Mouse (Mus musculus): Measurements from ENCODE around the gene Add3. TPM values are rescaled to one million over a fixed set of nuclear protein-coding genes. Genes with fewer than 3 reads are reported as not detected.

Add3 gene
- polyA plus RNA-seq, 1 experiment from 2014 or later, result 97.6 TPM

DNA sequence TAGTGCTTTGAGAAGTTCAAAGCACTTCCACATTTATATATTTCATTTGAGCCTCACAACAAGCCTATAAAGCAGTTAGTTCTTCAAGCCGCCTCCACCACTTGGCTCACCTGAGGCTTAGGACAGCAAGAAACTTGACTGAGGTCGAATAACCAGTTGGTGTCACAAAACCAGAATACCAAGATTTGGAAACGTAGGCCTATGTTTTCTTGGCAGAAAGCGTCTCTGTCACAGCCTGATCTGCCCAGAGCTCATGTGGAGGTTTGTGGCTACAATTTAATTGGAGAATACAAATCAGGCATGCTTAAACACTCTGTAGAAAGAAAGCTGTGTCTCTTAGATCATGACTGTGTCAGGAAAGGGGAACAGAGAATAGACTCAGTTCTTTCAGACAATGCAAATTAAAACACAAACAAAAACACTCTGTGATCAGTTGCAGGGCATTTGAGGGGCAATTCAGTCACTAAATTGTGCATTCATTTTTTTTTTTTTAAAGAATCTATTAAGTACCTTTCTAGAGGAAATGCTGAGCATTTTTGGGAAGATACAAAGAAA is 3.0 kb upstream of the Add3 start:
- H3K27me3 ChIP-seq, result no peaks in the 10 kb centered on the region
- ATAC-seq (ENCODE audit: low FRiP score, low read depth), result no peak
- no peaks in the 10 kb centered on the region for H3K9me3 ChIP-seq
- no peaks in the 10 kb centered on the region for H3K36me3 ChIP-seq
- 0 out of 2 replicates have a peak overlapping the region, but pooled peaks have one; percentile 11 for H3K27ac ChIP-seq
- no peak overlapping the region for H3K9ac ChIP-seq
- peaks cover 28% of the 10 kb centered on the region for H3K4me1 ChIP-seq
- H3K4me2 ChIP-seq (replicated peaks), result no peak overlapping the region
- H3K4me3 ChIP-seq, result no peak overlapping the region
- 37% methylated on average over 4 of the region's 4 CpGs for WGBS

DNA sequence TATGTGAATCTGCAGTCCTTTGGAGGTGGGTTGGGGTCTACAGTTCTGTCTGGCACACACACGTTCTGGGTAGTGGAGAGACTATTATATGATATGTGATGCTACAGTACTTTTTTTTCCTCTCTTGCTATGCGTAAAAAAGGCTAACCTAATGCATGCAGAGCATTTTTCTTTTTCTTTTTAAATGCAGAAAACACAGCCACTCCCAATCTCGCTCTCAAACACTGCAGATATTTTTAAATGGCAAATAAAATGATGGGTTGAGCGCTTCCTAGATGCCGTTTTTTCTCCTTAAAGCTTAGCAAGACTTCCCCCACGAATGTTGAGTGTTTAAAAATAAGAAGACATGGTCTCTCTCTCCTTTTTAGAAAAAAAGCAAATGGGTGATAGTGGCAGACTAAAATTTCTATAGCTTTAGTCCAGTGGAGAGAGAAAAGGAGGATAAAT is 584 bp downstream of the Add3 start:
- Histone ChIP-seq H3K36me3 (no peaks in the 10 kb centered on the region), H3K9ac (peak overlapping the region; percentile 75), H3K9me3 (no peaks in the 10 kb centered on the region), H3K27ac (peak overlapping the region; percentile 91; the same call in 1 of the 2 replicates), H3K4me1 (peaks cover 48% of the 10 kb centered on the region), H3K4me3 (peak overlapping the region; percentile 94), H3K4me2 (replicated peaks) (peak overlapping the region; percentile 78), H3K27me3 (no peaks in the 10 kb centered on the region)
- WGBS, result 9% methylated on average over 6 of the region's 6 CpGs
- ATAC-seq (ENCODE audit: low FRiP score, low read depth), result no peak

DNA sequence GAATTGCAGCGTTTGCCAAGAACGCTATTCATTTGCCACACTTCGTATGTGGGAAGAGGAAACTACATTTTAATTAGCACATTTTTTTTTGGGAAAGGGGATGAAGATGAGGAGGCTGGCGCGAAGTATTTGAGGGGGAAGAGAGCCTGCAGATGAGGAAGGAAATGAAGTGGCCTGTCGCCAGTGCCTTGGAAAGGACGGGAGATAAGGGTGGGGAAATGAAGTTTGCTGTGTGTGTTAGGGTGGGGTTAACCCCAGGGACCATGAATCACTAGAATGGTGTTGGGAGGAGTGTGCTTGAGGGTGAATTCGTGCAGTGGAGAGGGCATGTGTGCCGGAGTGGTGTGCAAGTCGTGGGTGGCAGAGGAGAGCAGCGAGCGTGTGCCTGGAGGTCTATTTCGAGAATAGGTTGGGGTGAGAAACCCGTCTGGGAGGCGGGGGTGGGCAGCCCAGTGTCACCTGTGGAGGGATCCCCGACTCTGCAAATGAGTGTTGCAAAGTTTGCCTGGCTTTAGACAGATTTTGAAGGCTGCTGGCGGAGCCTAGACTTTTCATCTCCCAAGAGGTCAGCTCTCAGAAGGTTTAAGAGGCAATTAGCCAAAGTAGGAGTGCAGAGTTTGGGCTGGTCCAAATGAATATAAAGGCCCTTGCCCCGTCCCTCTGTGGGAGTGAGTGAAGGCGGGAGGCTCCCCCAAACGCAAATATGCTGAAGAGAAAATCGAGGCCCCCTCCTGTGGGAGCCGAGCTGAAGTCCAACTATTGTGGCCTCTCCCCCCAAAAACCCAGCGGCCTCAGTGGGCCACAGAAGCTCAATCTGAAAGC is 1.2 kb downstream of the Add3 start:
- H3K27me3 ChIP-seq, result no peaks in the 10 kb centered on the region
- 2% methylated on average over 23 of the region's 23 CpGs for WGBS
- no peaks in the 10 kb centered on the region for H3K9me3 ChIP-seq
- peaks cover 46% of the 10 kb centered on the region for H3K4me1 ChIP-seq
- H3K4me3 ChIP-seq, result peak overlapping the region; percentile 94
- peak overlapping the region; percentile 78 for H3K4me2 ChIP-seq (replicated peaks)
- H3K36me3 ChIP-seq, result no peaks in the 10 kb centered on the region
- H3K27ac ChIP-seq, result peak overlapping the region; percentile 91
- ATAC-seq (ENCODE audit: low FRiP score, low read depth), result peak; percentile 0; the same call in 1 of the 2 replicates
- peak overlapping the region; percentile 75 for H3K9ac ChIP-seq

DNA sequence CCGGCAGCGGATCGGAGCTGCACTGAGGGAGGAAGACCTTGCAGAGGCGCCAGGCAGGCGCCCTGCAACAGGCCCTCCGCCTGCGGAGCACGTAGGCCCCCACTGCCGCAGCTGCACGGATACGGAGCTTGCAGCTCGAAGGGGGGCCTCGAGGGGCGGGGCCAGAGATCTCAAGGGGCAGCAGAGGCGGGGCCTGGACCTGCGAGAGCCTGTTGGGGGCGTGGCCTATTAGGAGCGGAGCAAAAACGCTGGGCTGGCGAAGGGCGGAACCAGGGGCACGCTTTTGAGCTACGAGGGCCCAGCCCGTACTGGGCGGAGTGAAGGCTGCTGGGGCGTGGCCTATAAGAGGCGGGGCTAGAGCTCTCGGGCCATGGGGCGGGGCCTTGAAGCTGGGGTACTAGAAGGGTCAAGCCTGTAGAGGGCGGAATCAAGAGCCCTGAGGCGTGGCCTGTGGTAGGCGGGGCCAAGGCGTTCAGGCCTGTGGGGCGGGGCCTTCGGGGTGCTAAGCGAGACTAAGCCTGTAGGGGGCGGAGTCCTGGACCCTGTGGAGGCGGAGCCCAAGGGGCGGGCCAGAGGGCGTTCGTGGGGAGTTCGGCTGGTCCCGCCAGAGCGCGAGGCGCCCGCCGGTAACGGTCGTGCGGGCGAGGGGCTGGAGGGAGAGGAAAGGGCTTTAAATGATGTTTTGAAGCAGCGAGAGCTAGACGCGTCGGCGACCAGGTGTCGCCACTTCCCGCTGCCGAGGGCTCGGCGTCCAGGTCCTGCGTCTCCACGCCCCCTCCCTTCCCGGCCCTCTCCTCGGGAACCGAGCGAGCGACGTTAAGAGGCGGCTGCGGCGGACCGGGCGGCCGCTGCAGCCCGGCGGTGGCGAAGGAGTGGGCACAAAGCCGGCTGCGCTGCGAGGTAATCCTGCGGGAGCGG is 2.2 kb downstream of the Add3 start:
- ATAC-seq (ENCODE audit: low FRiP score, low read depth), result peak; percentile 95

DNA sequence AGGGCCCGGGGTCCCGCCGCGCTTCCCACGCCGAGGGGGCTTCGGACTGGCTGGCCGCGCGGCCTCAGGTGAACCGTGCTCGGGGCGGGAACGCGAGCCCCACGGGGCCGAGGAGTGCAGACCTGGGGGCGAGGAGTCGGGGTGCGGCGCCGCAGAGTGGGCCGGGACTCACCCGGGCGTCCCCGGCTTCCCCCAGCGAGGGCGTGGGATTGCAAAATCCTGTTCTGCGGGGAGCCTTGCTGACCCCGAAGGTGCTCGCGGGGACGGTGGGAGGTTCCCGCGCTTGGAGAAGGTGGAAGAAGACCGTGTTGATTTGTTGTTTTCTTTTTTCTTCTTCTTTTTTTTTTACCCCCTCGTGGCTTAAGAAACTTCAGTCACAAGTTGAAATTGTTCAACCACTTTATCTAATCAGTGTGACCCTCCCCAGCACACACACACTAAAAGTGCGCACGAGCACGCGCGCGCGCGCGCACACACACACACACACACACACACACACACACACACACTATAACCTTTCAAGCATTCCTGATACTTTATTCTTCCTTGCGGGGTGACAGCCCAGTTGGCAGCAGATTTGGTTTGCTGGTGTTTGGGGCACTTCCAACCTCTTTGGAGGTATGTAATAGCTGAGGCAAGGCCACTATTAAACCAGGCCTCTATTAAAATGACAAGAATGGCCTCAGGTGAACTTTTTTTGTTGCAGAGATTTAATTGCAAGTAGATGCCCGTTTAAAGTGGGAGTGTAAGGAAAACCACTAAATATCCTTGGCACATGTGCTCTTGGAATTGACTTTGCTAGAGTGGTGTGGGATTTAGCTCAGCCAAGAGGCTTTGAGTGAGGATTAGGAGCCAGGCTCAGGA is 3.1 kb downstream of the Add3 start:
- 0 out of 2 replicates have a peak, but pooled peaks have one; percentile 3 for ATAC-seq (ENCODE audit: low FRiP score, low read depth)

More for the DNA sequence above, 2.2 kb downstream of the Add3 start:
- peaks cover 38% of the 10 kb centered on the region for H3K4me1 ChIP-seq
- H3K36me3 ChIP-seq, result no peaks in the 10 kb centered on the region
- WGBS, result under 1% methylated on average over 81 of the region's 84 CpGs
- peak overlapping the region; percentile 78 for H3K4me2 ChIP-seq (replicated peaks)
- H3K9ac ChIP-seq, result peak overlapping the region; percentile 94
- H3K27ac ChIP-seq, result peak overlapping the region; percentile 91
- no peaks in the 10 kb centered on the region for H3K9me3 ChIP-seq
- H3K27me3 ChIP-seq, result no peaks in the 10 kb centered on the region
- H3K4me3 ChIP-seq, result peak overlapping the region; percentile 94

DNA sequence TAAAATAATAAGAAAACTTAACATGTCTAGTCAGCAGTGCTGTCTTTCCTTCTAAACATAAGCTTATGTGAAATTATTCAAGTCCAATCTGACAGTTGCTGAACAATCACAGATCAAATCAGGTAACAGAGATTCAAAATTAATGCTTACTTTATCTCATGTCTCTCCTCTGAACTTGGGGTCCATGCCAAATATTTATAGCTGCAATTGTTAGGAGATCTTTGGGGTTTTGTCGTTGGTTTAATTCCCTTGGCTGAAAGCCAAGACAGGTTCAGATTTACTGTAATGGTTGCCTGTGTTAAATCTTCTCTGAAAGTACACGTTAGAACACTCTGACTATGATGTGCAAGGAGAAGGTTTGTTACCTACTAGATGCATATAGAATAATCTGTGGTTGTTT is 4.8 kb downstream of the Add3 start:
- H3K36me3 ChIP-seq, result no peaks in the 10 kb centered on the region
- H3K9ac ChIP-seq, result no peak overlapping the region
- H3K4me2 ChIP-seq (replicated peaks), result peak overlapping the region; percentile 78
- ATAC-seq (ENCODE audit: low FRiP score, low read depth), result no peak
- H3K4me1 ChIP-seq, result peaks cover 59% of the 10 kb centered on the region
- no peak overlapping the region for H3K27ac ChIP-seq
- peak overlapping the region; percentile 17; the same call in 1 of the 2 replicates for H3K4me3 ChIP-seq
- no peaks in the 10 kb centered on the region for H3K27me3 ChIP-seq
- no peaks in the 10 kb centered on the region for H3K9me3 ChIP-seq
- 7% methylated on average over 2 of the region's 2 CpGs for WGBS

More for the DNA sequence above, 3.1 kb downstream of the Add3 start:
- Histone ChIP-seq H3K9ac (peak overlapping the region; percentile 94), H3K36me3 (no peaks in the 10 kb centered on the region), H3K27me3 (no peaks in the 10 kb centered on the region), H3K4me3 (peak overlapping the region; percentile 94), H3K4me1 (peaks cover 44% of the 10 kb centered on the region), H3K9me3 (no peaks in the 10 kb centered on the region), H3K4me2 (replicated peaks) (peak overlapping the region; percentile 78), H3K27ac (peak overlapping the region; percentile 91)
- WGBS, result under 1% methylated on average over 47 of the region's 48 CpGs

DNA sequence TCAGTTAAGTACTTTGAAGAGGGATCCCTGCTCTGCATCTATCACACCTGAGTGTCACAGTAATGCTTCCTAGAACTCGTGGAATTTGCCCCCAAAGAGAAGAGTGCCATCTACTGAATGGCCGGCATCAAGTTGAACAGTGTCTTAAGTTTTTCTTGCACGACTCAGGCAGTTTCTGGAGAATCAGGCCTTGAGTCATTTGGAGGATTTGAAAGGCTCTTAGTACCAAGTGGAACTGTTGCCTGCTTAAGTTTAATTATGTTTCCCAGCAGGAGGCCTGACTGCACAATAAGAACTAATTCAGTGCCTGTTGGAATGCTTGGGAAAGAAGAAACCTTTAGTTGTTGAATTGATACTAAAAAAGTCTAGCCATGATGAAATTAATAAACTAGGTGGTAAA is 9.1 kb downstream of the Add3 start:
- Histone ChIP-seq H3K36me3 (no peaks in the 10 kb centered on the region), H3K9ac (no peak overlapping the region), H3K27ac (no peak overlapping the region), H3K4me1 (peaks cover 39% of the 10 kb centered on the region), H3K4me3 (no peak overlapping the region), H3K27me3 (no peaks in the 10 kb centered on the region), H3K9me3 (no peaks in the 10 kb centered on the region), H3K4me2 (replicated peaks) (no peak overlapping the region)
- 27% methylated on average over 3 of the region's 3 CpGs for WGBS
- ATAC-seq (ENCODE audit: low FRiP score, low read depth), result no peak

DNA sequence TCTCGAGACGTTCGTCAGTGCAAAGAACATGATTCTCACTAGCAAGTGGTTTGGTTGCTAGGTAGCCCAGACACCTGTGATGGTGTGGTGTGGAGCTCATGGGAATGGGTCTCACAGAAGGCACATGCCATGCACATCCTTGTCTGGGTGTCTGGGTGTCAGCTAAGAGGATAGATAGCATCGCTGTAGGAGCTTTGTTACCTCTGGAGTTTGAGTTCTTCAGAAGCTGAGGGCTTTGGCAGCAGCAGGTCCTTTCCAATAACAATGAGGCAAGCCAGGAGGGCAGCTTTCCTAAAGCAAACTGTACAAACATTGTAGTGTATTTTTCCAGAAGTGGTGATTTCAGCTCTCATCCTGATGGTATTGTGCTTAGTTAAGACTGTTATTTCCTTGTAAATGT is 12.2 kb downstream of the Add3 start:
- no peak overlapping the region for H3K9ac ChIP-seq
- no peak overlapping the region for H3K4me2 ChIP-seq (replicated peaks)
- WGBS, result 85% methylated on average over 4 of the region's 4 CpGs
- no peak overlapping the region for H3K4me3 ChIP-seq
- no peaks in the 10 kb centered on the region for H3K9me3 ChIP-seq
- H3K36me3 ChIP-seq, result no peaks in the 10 kb centered on the region
- H3K27ac ChIP-seq, result no peak overlapping the region
- ATAC-seq (ENCODE audit: low FRiP score, low read depth), result no peak
- H3K27me3 ChIP-seq, result no peaks in the 10 kb centered on the region
- peaks cover 28% of the 10 kb centered on the region for H3K4me1 ChIP-seq

DNA sequence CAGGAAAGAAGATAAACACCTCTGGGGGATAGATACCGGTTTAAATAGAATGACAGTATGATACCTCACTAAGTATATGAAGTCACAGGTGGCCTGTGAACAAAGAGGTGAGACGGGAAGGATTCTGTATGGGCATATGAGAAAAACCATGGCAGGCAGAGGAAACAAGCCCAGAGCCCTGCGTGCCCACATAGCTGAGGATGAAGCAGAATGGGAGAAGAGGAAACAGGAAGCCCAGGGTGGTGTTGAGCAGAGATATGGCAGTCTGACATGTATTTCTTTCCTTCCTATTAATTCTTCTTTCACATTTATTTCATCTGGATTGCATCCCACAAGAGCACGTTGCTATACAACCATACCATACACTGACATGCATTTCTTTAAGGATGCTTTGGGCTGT is 12.9 kb downstream of the Add3 start:
- no peak for ATAC-seq (ENCODE audit: low FRiP score, low read depth)
- peaks cover 25% of the 10 kb centered on the region for H3K4me1 ChIP-seq
- H3K9ac ChIP-seq, result no peak overlapping the region
- 80% methylated on average over 4 of the region's 4 CpGs for WGBS
- H3K36me3 ChIP-seq, result no peaks in the 10 kb centered on the region
- H3K27me3 ChIP-seq, result no peaks in the 10 kb centered on the region
- no peak overlapping the region for H3K4me2 ChIP-seq (replicated peaks)
- H3K27ac ChIP-seq, result no peak overlapping the region
- H3K4me3 ChIP-seq, result no peak overlapping the region
- H3K9me3 ChIP-seq, result no peaks in the 10 kb centered on the region

DNA sequence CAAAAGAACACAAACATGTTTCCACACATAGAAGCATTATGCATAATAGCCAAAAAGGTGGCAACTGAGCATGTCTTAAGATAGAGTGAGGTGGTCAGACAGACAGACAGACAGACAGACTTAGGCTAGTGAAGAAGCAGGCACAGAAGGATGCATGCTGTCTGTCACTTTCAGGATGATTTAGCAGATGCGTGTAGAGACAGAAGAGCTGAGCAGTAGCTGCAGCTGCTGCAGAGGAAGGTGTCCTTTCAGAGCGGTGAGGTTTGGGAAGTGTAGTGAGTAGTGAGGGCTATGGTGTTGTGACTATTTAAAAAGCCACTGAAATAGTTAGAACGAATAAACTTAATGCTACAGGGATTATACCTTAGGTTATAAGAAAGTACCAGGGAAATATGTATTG is 13.9 kb downstream of the Add3 start:
- no peak overlapping the region for H3K4me3 ChIP-seq
- peaks cover 23% of the 10 kb centered on the region for H3K4me1 ChIP-seq
- no peaks in the 10 kb centered on the region for H3K9me3 ChIP-seq
- H3K36me3 ChIP-seq, result no peaks in the 10 kb centered on the region
- WGBS, result 83% methylated on average over 3 of the region's 3 CpGs
- H3K27me3 ChIP-seq, result no peaks in the 10 kb centered on the region
- H3K4me2 ChIP-seq (replicated peaks), result no peak overlapping the region
- H3K27ac ChIP-seq, result no peak overlapping the region
- ATAC-seq (ENCODE audit: low FRiP score, low read depth), result no peak
- no peak overlapping the region for H3K9ac ChIP-seq

DNA sequence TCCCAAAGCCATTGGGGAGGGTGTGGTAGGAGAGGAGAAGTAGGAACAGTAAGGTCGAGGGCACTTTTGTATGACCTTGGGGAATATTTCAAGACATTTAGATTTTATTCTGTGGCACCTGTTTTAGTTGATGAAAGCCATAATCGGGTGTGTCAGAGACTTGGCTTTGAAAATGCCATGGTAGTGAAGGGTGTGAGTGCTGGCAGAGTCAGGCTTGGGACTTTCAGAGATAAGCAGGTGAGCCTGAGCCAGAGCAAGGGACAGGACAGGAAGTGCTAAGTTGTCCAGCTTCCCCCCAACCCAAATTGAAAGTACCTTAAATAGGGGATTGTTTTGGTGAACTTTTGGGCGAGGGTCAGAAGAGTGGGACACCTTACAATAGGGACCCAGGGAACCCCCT is 16.1 kb downstream of the Add3 start:
- no peak overlapping the region for H3K9ac ChIP-seq

More for the DNA sequence above, 16.1 kb downstream of the Add3 start:
- no peak for ATAC-seq (ENCODE audit: low FRiP score, low read depth)
- Histone ChIP-seq H3K27ac (no peak overlapping the region), H3K9me3 (no peaks in the 10 kb centered on the region), H3K4me1 (peaks cover 22% of the 10 kb centered on the region), H3K4me2 (replicated peaks) (no peak overlapping the region), H3K36me3 (no peaks in the 10 kb centered on the region), H3K4me3 (no peak overlapping the region), H3K27me3 (no peaks in the 10 kb centered on the region)
- WGBS, result 84% methylated on average over 3 of the region's 3 CpGs

Data from limb, embryonic 13.5 days (tissue).